Mouse (Mus musculus) E14TG2a.4 (cell line): ENCODE data around the gene Dhx35.

ENCODE experiments used
- CTCF ChIP-seq: conservative IDR thresholded peaks from 2 replicates; pipeline ENCODE4 v1.5.1; 2014; ENCODE audit warnings: low read length
- POU5F1 ChIP-seq: IDR thresholded peaks from 2 replicates; pipeline ENCODE4 v1.6.1; 2014; ENCODE audit warnings: low read length, borderline replicate concordance

DNA sequence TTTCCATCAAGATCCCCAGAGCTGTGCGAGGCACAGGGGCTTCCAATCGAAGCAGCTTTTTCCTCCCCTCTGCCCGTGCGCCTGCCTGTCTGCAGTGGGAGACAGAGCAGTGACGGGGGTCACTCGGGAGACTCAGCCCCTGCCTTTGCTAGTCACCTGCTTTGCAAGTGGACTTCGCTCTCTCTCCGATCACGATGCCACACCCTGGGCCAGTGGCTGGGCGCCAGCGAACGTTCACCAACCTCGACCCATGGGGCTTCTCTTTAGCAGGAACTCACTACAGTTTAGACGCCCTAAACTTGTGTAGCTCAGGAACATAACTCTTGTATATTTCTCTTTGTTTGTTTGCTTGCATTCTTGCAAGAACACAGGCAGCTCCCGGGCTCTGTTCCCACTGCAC, 63.0 kb downstream of the Dhx35 start:
- no peak for TF ChIP-seq CTCF
- TF ChIP-seq POU5F1 = no peak
